Mouse (Mus musculus): Measurements from ENCODE around the gene Axdnd1. TPM values are rescaled to one million over a fixed set of nuclear protein-coding genes. Genes with fewer than 3 reads are reported as not detected.

Axdnd1 gene
- polyA plus RNA-seq, 1 experiment from 2014 or later, result 0.36 TPM

DNA sequence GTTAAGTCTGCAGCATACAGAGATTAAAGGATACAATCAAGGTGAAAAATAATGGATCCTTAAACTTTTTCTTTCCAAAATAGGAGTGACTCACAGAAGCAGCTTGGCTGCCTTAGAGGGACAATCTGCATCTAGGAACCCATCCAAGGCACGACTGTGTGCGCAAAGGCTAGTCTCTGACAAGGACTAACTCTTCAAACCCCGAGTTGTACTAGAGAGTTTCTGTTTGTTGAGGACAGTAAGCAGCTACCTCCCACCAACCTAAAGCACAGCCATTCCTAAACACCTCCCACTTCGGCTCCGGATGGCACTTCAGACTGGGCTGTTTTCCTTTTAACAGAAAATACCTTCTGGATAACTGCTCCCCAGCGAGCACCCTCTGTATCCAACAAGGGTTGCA lies 21.8 kb upstream of the Axdnd1 start:
- no peak overlapping the region for H3K9ac ChIP-seq (replicated peaks; ENCODE audit: low read length)
- no peaks in the 10 kb centered on the region for H3K4me1 ChIP-seq (ENCODE audit: insufficient read depth, low read length)
- 84% methylated on average over 6 of the region's 6 CpGs for WGBS
- no peaks in the 10 kb centered on the region for H3K27me3 ChIP-seq (ENCODE audit: insufficient read depth, low read length)
- no peaks in the 10 kb centered on the region for H3K9me3 ChIP-seq (ENCODE audit: low read length)
- no peak overlapping the region for H3K27ac ChIP-seq (ENCODE audit: low read length)
- peaks cover 38% of the 10 kb centered on the region for H3K36me3 ChIP-seq (ENCODE audit: insufficient read depth, low read length)
- H3K4me2 ChIP-seq (replicated peaks; ENCODE audit: low read depth, low read length), result no peak overlapping the region
- no peak overlapping the region for H3K4me3 ChIP-seq (ENCODE audit: low read length)
- ATAC-seq (ENCODE audit: low FRiP score, low TSS enrichment), result no peak

GRCm38 (mm10) chr1:156442266-156442665 lies 21.3 kb upstream of the Axdnd1 start:
- Histone ChIP-seq H3K4me3 (ENCODE audit: low read length) (no peak overlapping the region), H3K9me3 (ENCODE audit: low read length) (no peaks in the 10 kb centered on the region), H3K4me1 (ENCODE audit: insufficient read depth, low read length) (no peaks in the 10 kb centered on the region), H3K36me3 (ENCODE audit: insufficient read depth, low read length) (peaks cover 43% of the 10 kb centered on the region), H3K27me3 (ENCODE audit: insufficient read depth, low read length) (no peaks in the 10 kb centered on the region), H3K9ac (replicated peaks; ENCODE audit: low read length) (no peak overlapping the region), H3K27ac (ENCODE audit: low read length) (no peak overlapping the region), H3K4me2 (replicated peaks; ENCODE audit: low read depth, low read length) (no peak overlapping the region)
- no peak for ATAC-seq (ENCODE audit: low FRiP score, low TSS enrichment)
- 94% methylated on average over 12 of the region's 12 CpGs for WGBS

GRCm38 (mm10) chr1:156437726-156438125 lies 16.8 kb upstream of the Axdnd1 start:
- no peak for ATAC-seq (ENCODE audit: low FRiP score, low TSS enrichment)

DNA sequence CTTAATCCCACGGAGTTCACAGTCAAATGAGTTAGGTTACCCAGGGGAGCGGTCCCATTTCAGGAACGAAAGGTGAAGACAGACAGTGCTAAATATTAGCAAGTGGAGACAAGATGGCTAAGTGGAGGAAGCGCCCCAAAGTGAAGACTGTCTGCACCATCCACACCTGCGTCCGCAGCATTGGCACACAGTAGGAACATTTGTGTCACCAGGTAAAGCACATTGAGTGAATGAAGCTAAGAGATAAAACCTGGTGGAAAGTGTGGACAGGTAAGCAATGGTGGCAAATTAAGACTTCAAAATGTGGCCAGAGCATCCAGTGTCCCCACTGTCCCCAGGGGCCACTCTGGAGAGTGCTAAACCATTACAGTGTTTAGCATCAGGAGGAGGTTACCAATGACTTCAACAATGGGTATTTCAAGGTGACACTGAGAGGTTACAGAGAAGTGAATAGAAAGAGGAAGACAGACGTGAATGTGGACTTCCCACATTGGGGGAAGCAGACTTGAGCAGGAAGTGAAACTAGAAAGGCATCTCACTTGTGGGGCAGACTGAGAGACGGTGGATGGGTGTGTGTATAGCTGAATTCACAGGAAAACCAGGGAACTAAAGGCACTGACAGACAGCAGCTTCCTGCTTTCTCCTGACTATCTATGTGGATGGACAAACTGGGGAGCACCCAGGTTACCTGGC lies 16.2 kb upstream of the Axdnd1 start:
- H3K9me3 ChIP-seq (ENCODE audit: low read length), result no peaks in the 10 kb centered on the region
- no peak overlapping the region for H3K9ac ChIP-seq (replicated peaks; ENCODE audit: low read length)
- no peak for ATAC-seq (ENCODE audit: low FRiP score, low TSS enrichment)
- H3K4me1 ChIP-seq (ENCODE audit: insufficient read depth, low read length), result no peaks in the 10 kb centered on the region
- H3K36me3 ChIP-seq (ENCODE audit: insufficient read depth, low read length), result peaks cover 59% of the 10 kb centered on the region
- no peak overlapping the region for H3K4me3 ChIP-seq (ENCODE audit: low read length)
- no peak overlapping the region for H3K4me2 ChIP-seq (replicated peaks; ENCODE audit: low read depth, low read length)
- 93% methylated on average over 8 of the region's 8 CpGs for WGBS
- no peak overlapping the region for H3K27ac ChIP-seq (ENCODE audit: low read length)
- no peaks in the 10 kb centered on the region for H3K27me3 ChIP-seq (ENCODE audit: insufficient read depth, low read length)

More at GRCm38 (mm10) chr1:156437726-156438125, 16.8 kb upstream of the Axdnd1 start:
- no peaks in the 10 kb centered on the region for H3K27me3 ChIP-seq (ENCODE audit: insufficient read depth, low read length)
- H3K9me3 ChIP-seq (ENCODE audit: low read length), result no peaks in the 10 kb centered on the region
- peaks cover 54% of the 10 kb centered on the region for H3K36me3 ChIP-seq (ENCODE audit: insufficient read depth, low read length)
- H3K27ac ChIP-seq (ENCODE audit: low read length), result no peak overlapping the region
- WGBS, result 89% methylated on average over 5 of the region's 5 CpGs
- H3K9ac ChIP-seq (replicated peaks; ENCODE audit: low read length), result no peak overlapping the region
- no peaks in the 10 kb centered on the region for H3K4me1 ChIP-seq (ENCODE audit: insufficient read depth, low read length)
- H3K4me2 ChIP-seq (replicated peaks; ENCODE audit: low read depth, low read length), result no peak overlapping the region
- H3K4me3 ChIP-seq (ENCODE audit: low read length), result no peak overlapping the region

DNA sequence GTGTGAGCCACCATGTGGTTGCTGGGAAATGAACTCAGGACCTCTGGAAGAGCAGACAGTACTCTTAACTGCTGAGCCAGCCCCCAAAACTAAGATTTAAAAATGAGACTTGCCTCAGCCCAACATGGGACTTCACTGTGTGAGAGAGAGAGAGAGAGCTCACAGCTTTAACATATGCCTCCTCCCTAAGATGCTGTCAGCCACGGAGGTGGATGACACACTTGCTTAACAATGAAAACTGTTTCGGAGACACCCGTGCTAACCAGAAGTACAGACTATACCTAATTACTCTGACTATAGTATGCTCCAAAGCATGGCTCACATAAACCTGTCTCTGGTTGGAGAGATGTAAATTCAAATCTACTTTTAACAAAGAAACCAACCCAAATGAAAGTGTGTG lies 12.5 kb upstream of the Axdnd1 start:
- no peaks in the 10 kb centered on the region for H3K9me3 ChIP-seq (ENCODE audit: low read length)
- H3K9ac ChIP-seq (replicated peaks; ENCODE audit: low read length), result no peak overlapping the region
- H3K36me3 ChIP-seq (ENCODE audit: insufficient read depth, low read length), result peaks cover 58% of the 10 kb centered on the region
- WGBS, result 91% methylated on average over 3 of the region's 3 CpGs
- no peaks in the 10 kb centered on the region for H3K27me3 ChIP-seq (ENCODE audit: insufficient read depth, low read length)
- H3K4me2 ChIP-seq (replicated peaks; ENCODE audit: low read depth, low read length), result no peak overlapping the region
- H3K4me1 ChIP-seq (ENCODE audit: insufficient read depth, low read length), result no peaks in the 10 kb centered on the region
- no peak for ATAC-seq (ENCODE audit: low FRiP score, low TSS enrichment)
- no peak overlapping the region for H3K27ac ChIP-seq (ENCODE audit: low read length)
- no peak overlapping the region for H3K4me3 ChIP-seq (ENCODE audit: low read length)

DNA sequence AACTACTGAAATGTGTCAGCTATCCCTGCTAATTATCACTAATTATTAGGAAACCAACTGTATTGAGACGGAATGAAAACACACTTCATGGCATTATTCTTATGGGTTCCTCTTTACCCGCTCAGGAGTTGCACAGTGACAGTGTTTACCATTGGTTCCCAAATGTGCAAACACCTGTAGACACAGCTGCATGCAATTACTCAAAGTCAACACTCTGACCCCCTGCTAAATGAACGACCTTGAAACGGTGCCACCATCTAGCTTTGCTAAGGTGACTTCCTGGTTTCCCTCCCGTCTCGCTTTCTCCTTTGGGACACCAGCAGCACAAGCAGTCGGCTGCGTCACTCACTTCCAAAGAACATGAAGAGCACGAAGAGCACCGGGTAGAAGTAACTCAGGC lies 11.5 kb upstream of the Axdnd1 start:
- Histone ChIP-seq H3K27ac (ENCODE audit: low read length) (no peak overlapping the region), H3K4me1 (ENCODE audit: insufficient read depth, low read length) (no peaks in the 10 kb centered on the region), H3K9me3 (ENCODE audit: low read length) (no peaks in the 10 kb centered on the region), H3K9ac (replicated peaks; ENCODE audit: low read length) (no peak overlapping the region), H3K4me2 (replicated peaks; ENCODE audit: low read depth, low read length) (no peak overlapping the region), H3K4me3 (ENCODE audit: low read length) (no peak overlapping the region), H3K27me3 (ENCODE audit: insufficient read depth, low read length) (no peaks in the 10 kb centered on the region), H3K36me3 (ENCODE audit: insufficient read depth, low read length) (peaks cover 52% of the 10 kb centered on the region)
- ATAC-seq (ENCODE audit: low FRiP score, low TSS enrichment), result no peak
- WGBS, result 65% methylated on average over 10 of the region's 10 CpGs

GRCm38 (mm10) chr1:156428434-156428833 lies 7.5 kb upstream of the Axdnd1 start:
- Histone ChIP-seq H3K9me3 (ENCODE audit: low read length) (no peaks in the 10 kb centered on the region), H3K27me3 (ENCODE audit: insufficient read depth, low read length) (no peaks in the 10 kb centered on the region), H3K4me2 (replicated peaks; ENCODE audit: low read depth, low read length) (no peak overlapping the region), H3K9ac (replicated peaks; ENCODE audit: low read length) (no peak overlapping the region), H3K36me3 (ENCODE audit: insufficient read depth, low read length) (peaks cover 26% of the 10 kb centered on the region), H3K4me1 (ENCODE audit: insufficient read depth, low read length) (no peaks in the 10 kb centered on the region), H3K4me3 (ENCODE audit: low read length) (no peak overlapping the region), H3K27ac (ENCODE audit: low read length) (no peak overlapping the region)
- 88% methylated on average over 6 of the region's 6 CpGs for WGBS
- no peak for ATAC-seq (ENCODE audit: low FRiP score, low TSS enrichment)

- 0 out of 2 replicates have a peak, but pooled peaks cover 13% of the 10 kb centered on the region for H3K36me3 ChIP-seq (ENCODE audit: insufficient read depth, low read length)
- H3K4me1 ChIP-seq (ENCODE audit: insufficient read depth, low read length), result no peaks in the 10 kb centered on the region
- H3K27me3 ChIP-seq (ENCODE audit: insufficient read depth, low read length), result no peaks in the 10 kb centered on the region
- 91% methylated on average over 4 of the region's 4 CpGs for WGBS
- no peak overlapping the region for H3K4me2 ChIP-seq (replicated peaks; ENCODE audit: low read depth, low read length)
- H3K27ac ChIP-seq (ENCODE audit: low read length), result no peak overlapping the region
- no peak overlapping the region for H3K9ac ChIP-seq (replicated peaks; ENCODE audit: low read length)
- no peak overlapping the region for H3K4me3 ChIP-seq (ENCODE audit: low read length)
- H3K9me3 ChIP-seq (ENCODE audit: low read length), result no peaks in the 10 kb centered on the region
- no peak for ATAC-seq (ENCODE audit: low FRiP score, low TSS enrichment)
These were observed 4.8 kb upstream of the Axdnd1 start for GRCm38 (mm10) chr1:156425746-156426145.

DNA sequence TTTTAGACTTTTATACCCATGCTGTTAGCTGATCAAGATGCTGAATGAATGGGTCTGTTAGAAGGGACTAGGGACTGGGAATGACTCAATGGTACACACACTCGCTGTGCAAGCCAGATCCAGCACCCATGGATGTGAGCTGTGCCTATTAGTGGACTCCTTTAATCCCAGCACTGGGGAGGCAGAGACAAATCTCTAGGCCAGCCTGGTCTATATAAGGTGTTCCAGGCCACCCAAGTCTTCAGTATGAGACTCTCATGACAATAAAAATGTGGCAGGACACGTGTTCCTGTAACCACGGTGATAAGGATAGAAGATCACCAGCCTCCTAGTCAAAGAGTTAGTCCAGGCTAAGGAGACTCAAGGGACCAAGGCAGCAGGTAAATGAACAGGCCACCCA lies 3.1 kb upstream of the Axdnd1 start:
- no peak overlapping the region for H3K27ac ChIP-seq (ENCODE audit: low read length)
- no peak for ATAC-seq (ENCODE audit: low FRiP score, low TSS enrichment)
- H3K36me3 ChIP-seq (ENCODE audit: insufficient read depth, low read length), result 0 out of 2 replicates have a peak, but pooled peaks cover 6% of the 10 kb centered on the region
- no peak overlapping the region for H3K9ac ChIP-seq (replicated peaks; ENCODE audit: low read length)
- H3K27me3 ChIP-seq (ENCODE audit: insufficient read depth, low read length), result no peaks in the 10 kb centered on the region
- H3K4me2 ChIP-seq (replicated peaks; ENCODE audit: low read depth, low read length), result no peak overlapping the region
- no peak overlapping the region for H3K4me3 ChIP-seq (ENCODE audit: low read length)
- H3K4me1 ChIP-seq (ENCODE audit: insufficient read depth, low read length), result no peaks in the 10 kb centered on the region
- 92% methylated on average over 3 of the region's 3 CpGs for WGBS
- H3K9me3 ChIP-seq (ENCODE audit: low read length), result no peaks in the 10 kb centered on the region

DNA sequence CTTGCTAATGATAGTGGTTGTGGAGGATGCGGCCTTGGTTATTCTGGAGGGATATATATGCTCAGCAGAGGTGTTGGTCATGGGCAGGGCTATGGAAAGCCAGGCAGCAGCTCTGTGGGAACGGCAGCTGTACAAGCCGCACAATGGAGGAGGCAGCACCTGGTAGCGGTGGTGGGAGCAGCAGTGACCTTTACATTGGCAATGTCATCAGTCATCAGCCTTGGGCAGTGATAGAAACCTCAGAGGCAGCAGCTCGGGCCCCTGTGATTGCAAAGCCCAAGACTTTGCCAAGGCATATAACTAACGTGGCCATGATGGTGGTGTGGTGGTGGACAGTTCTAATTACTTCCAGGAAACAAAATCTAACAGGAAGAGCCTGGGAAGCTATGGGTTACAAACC lies 2.5 kb upstream of the Axdnd1 start:
- Histone ChIP-seq H3K4me1 (ENCODE audit: insufficient read depth, low read length) (no peaks in the 10 kb centered on the region), H3K4me3 (ENCODE audit: low read length) (no peak overlapping the region), H3K27ac (ENCODE audit: low read length) (no peak overlapping the region), H3K9me3 (ENCODE audit: low read length) (no peaks in the 10 kb centered on the region), H3K9ac (replicated peaks; ENCODE audit: low read length) (no peak overlapping the region), H3K27me3 (ENCODE audit: insufficient read depth, low read length) (no peaks in the 10 kb centered on the region), H3K4me2 (replicated peaks; ENCODE audit: low read depth, low read length) (no peak overlapping the region), H3K36me3 (ENCODE audit: insufficient read depth, low read length) (0 out of 2 replicates have a peak, but pooled peaks cover 1% of the 10 kb centered on the region)
- no peak for ATAC-seq (ENCODE audit: low FRiP score, low TSS enrichment)
- 86% methylated on average over 6 of the region's 6 CpGs for WGBS

All from kidney, embryonic 16.5 days (tissue).